Mouse (Mus musculus): ENCODE results near the gene 1700067P10Rik.

1700067P10Rik gene

GRCm38 (mm10) chr17:48096321-48096720, 7.2 kb downstream of the 1700067P10Rik start:
- no peak for DNase-seq (ENCODE audit: low spot score)

GRCm38 (mm10) chr17:48097011-48097742, 8.1 kb downstream of the 1700067P10Rik start:
- DNase-seq (ENCODE audit: low spot score): peak; percentile 39

GRCm38 (mm10) chr17:48097743-48098527, 8.8 kb downstream of the 1700067P10Rik start:
- no peak for DNase-seq (ENCODE audit: low spot score)

GRCm38 (mm10) chr17:48098528-48098890, 9.4 kb downstream of the 1700067P10Rik start:
- DNase-seq (ENCODE audit: low spot score): no peak

GRCm38 (mm10) chr17:48099312-48099711, 10.2 kb downstream of the 1700067P10Rik start:
- no peak for DNase-seq (ENCODE audit: low spot score)

- DNase-seq (ENCODE audit: low spot score): peak; percentile 85
Observed at GRCm38 (mm10) chr17:48100441-48101417, 11.6 kb downstream of the 1700067P10Rik start.

- DNase-seq (ENCODE audit: low spot score): no peak
Observed at GRCm38 (mm10) chr17:48107333-48107732, 18.2 kb downstream of the 1700067P10Rik start.

- no peak for DNase-seq (ENCODE audit: low spot score)
Observed at GRCm38 (mm10) chr17:48107862-48108261, 18.7 kb downstream of the 1700067P10Rik start.

- DNase-seq (ENCODE audit: low spot score): no peak
Observed at GRCm38 (mm10) chr17:48108520-48108919, 19.4 kb downstream of the 1700067P10Rik start.

- peak; percentile 41 for DNase-seq (ENCODE audit: low spot score)
Observed at GRCm38 (mm10) chr17:48110547-48111287, 21.6 kb downstream of the 1700067P10Rik start.

GRCm38 (mm10) chr17:48118570-48118969, 29.5 kb downstream of the 1700067P10Rik start:
- DNase-seq (ENCODE audit: low spot score): no peak

GRCm38 (mm10) chr17:48119656-48120055, 30.5 kb downstream of the 1700067P10Rik start:
- DNase-seq (ENCODE audit: low spot score): peak; percentile 49

- no peak for DNase-seq (ENCODE audit: low spot score)
Observed at GRCm38 (mm10) chr17:48120456-48120855, 31.3 kb downstream of the 1700067P10Rik start.

- DNase-seq (ENCODE audit: low spot score): no peak
Observed at GRCm38 (mm10) chr17:48132810-48133209, 43.7 kb downstream of the 1700067P10Rik start.

All from T-cell, adult 2 months (primary cell).